Mouse (Mus musculus): ENCODE measurements around the gene Cacna1a. TPM values are rescaled to one million over a fixed set of nuclear protein-coding genes. Genes with fewer than 3 reads are reported as not detected.
A peak's percentile ranks its signal among the peaks of the same experiment; 100 is the strongest.

Cacna1a gene
- polyA plus RNA-seq, 1 experiment from 2014 or later: 7.7 TPM

DNA sequence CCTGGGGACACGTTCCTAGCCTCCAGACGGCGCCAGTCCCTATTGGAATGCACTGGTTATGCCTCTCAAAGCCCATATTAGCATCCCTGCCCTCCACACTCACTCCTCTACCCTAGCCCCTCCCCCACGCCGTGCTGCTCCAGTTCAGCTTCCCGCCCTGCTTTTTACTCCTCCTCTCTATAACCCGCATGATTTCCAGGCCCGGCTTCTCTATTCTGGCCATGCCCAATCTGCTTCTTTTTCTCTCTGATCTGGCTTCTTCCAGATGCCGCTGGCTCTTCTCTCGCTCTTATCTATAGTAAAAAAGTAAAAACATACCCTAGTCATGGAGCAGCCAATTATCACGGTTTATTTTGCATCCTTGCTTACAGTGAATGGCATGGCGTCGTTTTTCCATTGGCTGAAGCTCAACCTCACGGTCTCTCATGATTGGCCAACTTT lies 259.2 kb downstream of the Cacna1a start:
- WGBS: 3% methylated on average over 14 of the region's 14 CpGs
- Histone ChIP-seq H3K9ac (ENCODE audit: low read length) (peak overlapping the region; percentile 39), H3K4me1 (replicated peaks; ENCODE audit: control insufficient read depth, insufficient read depth, low read length) (0 out of 2 replicates have a peak, but pooled peaks cover 3% of the 10 kb centered on the region), H3K4me3 (ENCODE audit: low read depth, low read length) (peak overlapping the region; percentile 20), H3K4me2 (ENCODE audit: low read depth, low read length, severe bottlenecking) (peak overlapping the region; percentile 50), H3K36me3 (ENCODE audit: control insufficient read depth, insufficient read depth, low read length) (no peaks in the 10 kb centered on the region), H3K27ac (ENCODE audit: low read depth, low read length) (peak overlapping the region; percentile 0; the same call in 1 of the 2 replicates), H3K27me3 (ENCODE audit: control insufficient read depth, insufficient read depth, low read length) (no peaks in the 10 kb centered on the region), H3K9me3 (ENCODE audit: control insufficient read depth, low read length) (no peaks in the 10 kb centered on the region)
- peak; percentile 86 for DNase-seq (ENCODE audit: low spot score)
- peak; percentile 84 for ATAC-seq (replicated peaks; ENCODE audit: low FRiP score)

DNA sequence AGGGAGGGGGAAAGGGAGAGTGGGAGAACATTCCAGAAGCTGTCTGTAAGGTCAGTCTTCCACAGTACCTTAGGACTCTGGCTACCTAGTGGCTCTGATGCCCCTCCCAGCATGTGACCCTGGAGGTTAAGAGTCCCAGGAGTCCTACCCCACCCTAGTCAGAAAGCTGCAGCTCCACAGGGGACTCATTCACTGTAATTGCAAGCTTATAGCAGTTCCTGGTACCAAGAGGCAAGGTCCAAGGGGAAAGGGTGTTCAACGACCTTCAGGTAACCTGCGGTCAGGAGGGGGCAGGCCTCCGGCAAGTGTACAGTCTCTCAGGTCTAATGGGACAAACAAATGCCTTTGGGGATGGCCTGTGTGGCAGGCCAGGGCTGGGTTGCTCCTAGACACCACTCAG lies 262.0 kb downstream of the Cacna1a start:
- 42% methylated on average over 3 of the region's 3 CpGs for WGBS
- ATAC-seq (replicated peaks; ENCODE audit: low FRiP score) (no peak), DNase-seq (ENCODE audit: low spot score) (no peak)
- H3K27me3 ChIP-seq (ENCODE audit: control insufficient read depth, insufficient read depth, low read length): no peaks in the 10 kb centered on the region
- no peak overlapping the region for H3K4me3 ChIP-seq (ENCODE audit: low read depth, low read length)
- H3K4me2 ChIP-seq (ENCODE audit: low read depth, low read length, severe bottlenecking): no peak overlapping the region
- no peak overlapping the region for H3K27ac ChIP-seq (ENCODE audit: low read depth, low read length)
- no peaks in the 10 kb centered on the region for H3K36me3 ChIP-seq (ENCODE audit: control insufficient read depth, insufficient read depth, low read length)
- no peaks in the 10 kb centered on the region for H3K9me3 ChIP-seq (ENCODE audit: control insufficient read depth, low read length)
- H3K4me1 ChIP-seq (replicated peaks; ENCODE audit: control insufficient read depth, insufficient read depth, low read length): peaks cover 7% of the 10 kb centered on the region
- no peak overlapping the region for H3K9ac ChIP-seq (ENCODE audit: low read length)

- H3K27ac ChIP-seq (ENCODE audit: low read depth, low read length): no peak overlapping the region; the same call in 1 of the 2 replicates
- no peaks in the 10 kb centered on the region for H3K36me3 ChIP-seq (ENCODE audit: control insufficient read depth, insufficient read depth, low read length)
- no peak overlapping the region for H3K4me3 ChIP-seq (ENCODE audit: low read depth, low read length)
- H3K4me2 ChIP-seq (ENCODE audit: low read depth, low read length, severe bottlenecking): no peak overlapping the region
- ATAC-seq (replicated peaks; ENCODE audit: low FRiP score): no peak
- no peak for DNase-seq (ENCODE audit: low spot score)
- H3K4me1 ChIP-seq (replicated peaks; ENCODE audit: control insufficient read depth, insufficient read depth, low read length): peaks cover 22% of the 10 kb centered on the region
- H3K9me3 ChIP-seq (ENCODE audit: control insufficient read depth, low read length): no peaks in the 10 kb centered on the region
- H3K27me3 ChIP-seq (ENCODE audit: control insufficient read depth, insufficient read depth, low read length): no peaks in the 10 kb centered on the region
- 72% methylated on average over 9 of the region's 9 CpGs for WGBS
- no peak overlapping the region for H3K9ac ChIP-seq (ENCODE audit: low read length)
Observed at GRCm38 (mm10) chr8:84653092-84653631, 264.9 kb downstream of the Cacna1a start.

DNA sequence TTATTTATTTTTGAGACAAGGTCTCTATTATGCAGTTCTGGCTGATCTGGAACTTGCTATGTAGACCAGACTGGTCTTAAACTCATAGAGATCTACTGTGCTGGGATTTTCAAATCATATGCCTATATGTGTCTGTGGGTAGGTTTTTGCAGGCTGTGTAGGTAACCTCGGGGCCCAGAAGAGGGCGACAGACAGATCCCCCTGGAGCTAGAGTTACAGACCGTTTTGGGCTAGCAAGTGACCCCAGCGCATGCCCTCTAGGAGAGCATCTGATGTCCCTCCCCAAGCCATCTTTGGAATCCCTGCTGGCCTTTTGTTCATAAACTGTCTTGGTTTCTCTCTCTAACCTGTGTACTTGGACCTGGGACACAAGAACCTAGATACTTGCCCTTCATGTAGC lies 266.4 kb downstream of the Cacna1a start:
- Histone ChIP-seq H3K27ac (ENCODE audit: low read depth, low read length) (peak overlapping the region; percentile 91), H3K36me3 (ENCODE audit: control insufficient read depth, insufficient read depth, low read length) (no peaks in the 10 kb centered on the region), H3K9me3 (ENCODE audit: control insufficient read depth, low read length) (no peaks in the 10 kb centered on the region), H3K9ac (ENCODE audit: low read length) (no peak overlapping the region), H3K4me1 (replicated peaks; ENCODE audit: control insufficient read depth, insufficient read depth, low read length) (peaks cover 22% of the 10 kb centered on the region), H3K27me3 (ENCODE audit: control insufficient read depth, insufficient read depth, low read length) (no peaks in the 10 kb centered on the region), H3K4me2 (ENCODE audit: low read depth, low read length, severe bottlenecking) (no peak overlapping the region), H3K4me3 (ENCODE audit: low read depth, low read length) (no peak overlapping the region)
- 42% methylated on average over 4 of the region's 4 CpGs for WGBS
- ATAC-seq (replicated peaks; ENCODE audit: low FRiP score) (no peak), DNase-seq (ENCODE audit: low spot score) (no peak)

GRCm38 (mm10) chr8:84655336-84656190 lies 267.3 kb downstream of the Cacna1a start:
- Histone ChIP-seq H3K4me3 (ENCODE audit: low read depth, low read length) (peak overlapping the region; percentile 10), H3K4me1 (replicated peaks; ENCODE audit: control insufficient read depth, insufficient read depth, low read length) (peaks cover 22% of the 10 kb centered on the region), H3K9me3 (ENCODE audit: control insufficient read depth, low read length) (no peaks in the 10 kb centered on the region), H3K36me3 (ENCODE audit: control insufficient read depth, insufficient read depth, low read length) (no peaks in the 10 kb centered on the region), H3K4me2 (ENCODE audit: low read depth, low read length, severe bottlenecking) (peak overlapping the region; percentile 65), H3K9ac (ENCODE audit: low read length) (peak overlapping the region; percentile 57), H3K27ac (ENCODE audit: low read depth, low read length) (peak overlapping the region; percentile 91), H3K27me3 (ENCODE audit: control insufficient read depth, insufficient read depth, low read length) (no peaks in the 10 kb centered on the region)
- under 1% methylated on average over 14 of the region's 15 CpGs for WGBS
- ATAC-seq (replicated peaks; ENCODE audit: low FRiP score) (peak; percentile 81), DNase-seq (ENCODE audit: low spot score) (peak; percentile 86)

DNA sequence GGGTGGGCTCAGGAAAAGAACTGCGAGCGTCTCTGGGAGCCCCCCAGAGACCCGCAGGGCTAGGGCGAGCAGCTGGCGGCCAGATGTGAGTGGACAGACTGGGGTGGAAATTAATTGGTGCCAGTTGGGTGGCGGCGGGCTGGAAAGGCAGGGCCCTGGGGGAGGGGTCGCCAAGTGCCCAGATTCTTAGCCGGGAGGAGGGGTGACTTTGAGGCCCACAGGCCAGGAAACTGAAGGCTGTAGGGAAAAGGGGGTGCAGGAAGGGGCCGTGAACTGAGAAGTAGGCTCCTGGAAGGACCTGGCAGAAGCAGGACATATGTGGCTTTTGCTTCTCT lies 267.9 kb downstream of the Cacna1a start:
- DNase-seq (ENCODE audit: low spot score): peak; percentile 84
- peak overlapping the region; percentile 65 for H3K4me2 ChIP-seq (ENCODE audit: low read depth, low read length, severe bottlenecking)
- H3K9ac ChIP-seq (ENCODE audit: low read length): peak overlapping the region; percentile 57
- WGBS: 0% methylated on average over 10 of the region's 10 CpGs
- peak overlapping the region; percentile 10 for H3K4me3 ChIP-seq (ENCODE audit: low read depth, low read length)
- H3K27me3 ChIP-seq (ENCODE audit: control insufficient read depth, insufficient read depth, low read length): no peaks in the 10 kb centered on the region
- ATAC-seq (replicated peaks; ENCODE audit: low FRiP score): peak; percentile 25; the same call in 1 of the 2 replicates
- H3K9me3 ChIP-seq (ENCODE audit: control insufficient read depth, low read length): no peaks in the 10 kb centered on the region
- peak overlapping the region; percentile 91 for H3K27ac ChIP-seq (ENCODE audit: low read depth, low read length)
- peaks cover 28% of the 10 kb centered on the region for H3K4me1 ChIP-seq (replicated peaks; ENCODE audit: control insufficient read depth, insufficient read depth, low read length)
- no peaks in the 10 kb centered on the region for H3K36me3 ChIP-seq (ENCODE audit: control insufficient read depth, insufficient read depth, low read length)

GRCm38 (mm10) chr8:84656641-84657126 lies 268.4 kb downstream of the Cacna1a start:
- WGBS: 2% methylated on average over 23 of the region's 23 CpGs
- no peaks in the 10 kb centered on the region for H3K36me3 ChIP-seq (ENCODE audit: control insufficient read depth, insufficient read depth, low read length)

DNA sequence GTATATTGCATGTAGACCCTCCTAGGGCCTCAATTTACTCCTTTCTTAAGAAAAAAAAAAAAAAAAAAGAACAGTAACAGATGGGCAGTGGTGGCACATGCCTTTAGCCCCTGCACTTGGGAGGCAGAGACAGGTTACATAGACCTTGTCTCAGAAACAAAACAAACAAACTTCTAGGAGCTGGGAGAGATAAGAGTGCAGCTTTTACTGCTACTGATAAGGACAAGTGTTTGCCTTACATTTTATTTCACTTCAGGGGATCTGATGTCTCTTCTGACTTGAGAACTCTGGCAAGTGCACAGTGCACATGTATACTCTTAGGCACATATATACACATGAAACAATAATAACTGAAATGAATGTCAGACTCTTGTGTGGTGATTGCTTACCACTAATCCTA lies 269.0 kb downstream of the Cacna1a start:
- H3K4me3 ChIP-seq (ENCODE audit: low read depth, low read length): peak overlapping the region; percentile 10; the same call in 1 of the 2 replicates
- H3K9ac ChIP-seq (ENCODE audit: low read length): peak overlapping the region; percentile 57
- peak overlapping the region; percentile 65; the same call in 1 of the 2 replicates for H3K4me2 ChIP-seq (ENCODE audit: low read depth, low read length, severe bottlenecking)
- H3K27me3 ChIP-seq (ENCODE audit: control insufficient read depth, insufficient read depth, low read length): no peaks in the 10 kb centered on the region
- DNase-seq (ENCODE audit: low spot score): no peak
- H3K27ac ChIP-seq (ENCODE audit: low read depth, low read length): peak overlapping the region; percentile 91
- no peaks in the 10 kb centered on the region for H3K36me3 ChIP-seq (ENCODE audit: control insufficient read depth, insufficient read depth, low read length)
- no peaks in the 10 kb centered on the region for H3K9me3 ChIP-seq (ENCODE audit: control insufficient read depth, low read length)
- H3K4me1 ChIP-seq (replicated peaks; ENCODE audit: control insufficient read depth, insufficient read depth, low read length): peaks cover 28% of the 10 kb centered on the region
- ATAC-seq (replicated peaks; ENCODE audit: low FRiP score): no peak

More at GRCm38 (mm10) chr8:84656641-84657126, 268.4 kb downstream of the Cacna1a start:
- ATAC-seq (replicated peaks; ENCODE audit: low FRiP score) (0 out of 2 replicates have a peak, but pooled peaks have one; percentile 4), DNase-seq (ENCODE audit: low spot score) (peak; percentile 79)
- no peaks in the 10 kb centered on the region for H3K9me3 ChIP-seq (ENCODE audit: control insufficient read depth, low read length)
- H3K4me3 ChIP-seq (ENCODE audit: low read depth, low read length): peak overlapping the region; percentile 10; the same call in 1 of the 2 replicates
- H3K4me2 ChIP-seq (ENCODE audit: low read depth, low read length, severe bottlenecking): peak overlapping the region; percentile 65
- H3K27me3 ChIP-seq (ENCODE audit: control insufficient read depth, insufficient read depth, low read length): no peaks in the 10 kb centered on the region
- H3K9ac ChIP-seq (ENCODE audit: low read length): peak overlapping the region; percentile 57
- peak overlapping the region; percentile 91 for H3K27ac ChIP-seq (ENCODE audit: low read depth, low read length)
- peaks cover 28% of the 10 kb centered on the region for H3K4me1 ChIP-seq (replicated peaks; ENCODE audit: control insufficient read depth, insufficient read depth, low read length)
